In the genomic region with DNA sequence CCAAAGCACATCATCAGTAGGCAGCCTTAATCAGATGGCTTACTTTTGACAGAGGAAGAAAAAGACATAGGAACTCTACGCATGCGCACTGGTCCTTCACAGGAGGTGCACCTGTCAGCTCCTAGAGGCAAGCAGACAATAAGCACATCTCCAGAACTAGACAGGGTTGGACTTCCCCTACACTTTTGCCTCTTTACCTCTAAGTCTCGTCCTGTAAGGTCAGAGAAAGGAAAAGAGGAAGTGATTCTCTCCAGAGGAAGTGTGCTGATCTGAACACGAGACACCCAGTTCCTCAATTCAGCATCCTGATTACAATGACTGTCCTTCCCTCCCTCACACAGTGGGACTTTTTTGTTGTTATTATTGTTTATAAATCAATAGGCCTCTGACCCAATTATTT, we compare ENCODE assay signal across 11 mouse cellular contexts. TPM values are rescaled to one million over a fixed set of nuclear protein-coding genes. Genes with fewer than 3 reads are reported as not detected.
DNase-seq lines count a peak whose midpoint lies in the region; ATAC-seq and TF ChIP-seq lines count a peak whose summit lies in the region.
"Had no signal": no experiment of that assay in that cellular context is flagged by ENCODE, and none has a peak within 500 bp of the region (broad histone marks: within the 10 kb centered on the region; RNA-seq: fewer than 3 reads in every experiment).

No protein-coding gene starts in this region.

- H3K4me3 ChIP-seq in layer of hippocampus, adult 2 months = no peak overlapping the region
- no peak overlapping the region for H3K4me3 ChIP-seq in embryonic facial prominence, embryonic 10.5 days
- H3K4me3 ChIP-seq in kidney, embryonic 16.5 days (ENCODE audit: low read length) = no peak overlapping the region
- H3K4me3 ChIP-seq: embryonic facial prominence, embryonic 15.5 days; intestine, embryonic 15.5 days; neural tube, embryonic 13.5 days had no signal

- H3K27me3 ChIP-seq in embryonic facial prominence, embryonic 10.5 days (replicated peaks; ENCODE audit: low read depth, poor library complexity, severe bottlenecking) = no peaks in the 10 kb centered on the region
- no peaks in the 10 kb centered on the region for H3K27me3 ChIP-seq in kidney, embryonic 16.5 days (ENCODE audit: insufficient read depth, low read length)
- H3K27me3 ChIP-seq: intestine, embryonic 15.5 days; neural tube, embryonic 13.5 days had no signal

- peak; percentile 14 for DNase-seq in layer of hippocampus, adult 11-12 months (ENCODE audit: low spot score)
- no peak for DNase-seq in layer of hippocampus, adult 2 months (ENCODE audit: low spot score in 2 of 2)
- peak; percentile 60 for DNase-seq in T-cell, adult 2 months (ENCODE audit: low spot score)
- DNase-seq in thymus, postnatal 10 days (ENCODE audit: low spot score in 2 of 2) = peak; percentile 13 to 57
- no peak for DNase-seq in cerebellum, postnatal 36 days
- DNase-seq in embryonic facial prominence, embryonic 10.5 days (ENCODE audit: low spot score) = no peak

- no peaks in the 10 kb centered on the region for H3K9me3 ChIP-seq in embryonic facial prominence, embryonic 10.5 days
- no peaks in the 10 kb centered on the region for H3K9me3 ChIP-seq in kidney, embryonic 16.5 days (ENCODE audit: low read length)
- H3K9me3 ChIP-seq: embryonic facial prominence, embryonic 15.5 days; intestine, embryonic 15.5 days; neural tube, embryonic 13.5 days had no signal

- H3K4me2 ChIP-seq in kidney, embryonic 16.5 days (replicated peaks; ENCODE audit: low read depth, low read length) = no peak overlapping the region
- H3K4me2 ChIP-seq: embryonic facial prominence, embryonic 15.5 days; intestine, embryonic 15.5 days; neural tube, embryonic 13.5 days had no signal

- no peak for TF ChIP-seq CTCF in layer of hippocampus, adult 2 months (conservative IDR thresholded peaks at IDR 0.05)

- 75% methylated on average over 4 of the region's 4 CpGs for WGBS in embryonic facial prominence, embryonic 10.5 days
- 69% methylated on average over 4 of the region's 4 CpGs for WGBS in kidney, embryonic 16.5 days

- H3K36me3 ChIP-seq in embryonic facial prominence, embryonic 10.5 days (replicated peaks) = no peaks in the 10 kb centered on the region
- no peaks in the 10 kb centered on the region for H3K36me3 ChIP-seq in kidney, embryonic 16.5 days (ENCODE audit: insufficient read depth, low read length)
- H3K36me3 ChIP-seq: embryonic facial prominence, embryonic 15.5 days; intestine, embryonic 15.5 days; neural tube, embryonic 13.5 days had no signal

- H3K9ac ChIP-seq in kidney, embryonic 16.5 days (replicated peaks; ENCODE audit: low read length) = no peak overlapping the region
- H3K9ac ChIP-seq: embryonic facial prominence, embryonic 15.5 days; intestine, embryonic 15.5 days; neural tube, embryonic 13.5 days had no signal

- no peaks in the 10 kb centered on the region for H3K4me1 ChIP-seq in embryonic facial prominence, embryonic 10.5 days
- H3K4me1 ChIP-seq in kidney, embryonic 16.5 days (ENCODE audit: insufficient read depth, low read length) = no peaks in the 10 kb centered on the region
- H3K4me1 ChIP-seq: embryonic facial prominence, embryonic 15.5 days; intestine, embryonic 15.5 days; neural tube, embryonic 13.5 days had no signal

- H3K27ac ChIP-seq in layer of hippocampus, adult 2 months = no peak overlapping the region
- H3K27ac ChIP-seq in embryonic facial prominence, embryonic 10.5 days (replicated peaks) = no peak overlapping the region
- no peak overlapping the region for H3K27ac ChIP-seq in kidney, embryonic 16.5 days (ENCODE audit: low read length)
- H3K27ac ChIP-seq: embryonic facial prominence, embryonic 15.5 days; intestine, embryonic 15.5 days; neural tube, embryonic 13.5 days had no signal

- peak; percentile 97 for ATAC-seq in megakaryocyte, adult 5-6 weeks (ENCODE audit: poor library complexity, severe bottlenecking)
- no peak for ATAC-seq in kidney, embryonic 16.5 days (ENCODE audit: low FRiP score, low TSS enrichment)
- ATAC-seq: intestine, embryonic 15.5 days had no signal

RNA-seq across cellular contexts. Expression of gene Nnmt, which starts 46.3 kb away (rescaled TPM):
- total RNA-seq in layer of hippocampus, adult 2 months (2021) = 1 to 10 TPM; 1.7 to 1.9 TPM
- 0.22 and 1.9 TPM in 2 replicates for total RNA-seq in megakaryocyte, adult 5-6 weeks (2015)
- total RNA-seq in megakaryocyte, adult 5-6 weeks (2017) = 0.37 and 1.2 TPM in 2 replicates
- 0.59 and 0.61 TPM in 2 replicates for polyA plus RNA-seq in embryonic facial prominence, embryonic 10.5 days (2016; fragmentation: Nextera tagmentation; extraction: Ambion mirVana)
- 2.4 TPM in 2 replicates for polyA plus RNA-seq in kidney, embryonic 16.5 days (2015; fragmentation: Nextera tagmentation; extraction: Ambion mirVana)

Comparison
In these comparisons a context has a peak if more than half of its experiments do, and no peak if none do; other contexts are left out.
1. DNase-seq: peak in layer of hippocampus, adult 11-12 months (single experiment), T-cell, adult 2 months (single experiment) and thymus, postnatal 10 days (2 of 2); none in layer of hippocampus, adult 2 months (0 of 2), cerebellum, postnatal 36 days (0 of 2) and embryonic facial prominence, embryonic 10.5 days (single experiment).